Mouse (Mus musculus) limb, embryonic 13.5 days (tissue): ENCODE results near the gene Ank3. TPM values are rescaled to one million over a fixed set of nuclear protein-coding genes. Genes with fewer than 3 reads are reported as not detected.

Experiments used
- ATAC-seq: fragments of 200-750 bp; cut with Nextera tagmentation; 2 replicates; pipeline ENCODE4 v1.8.0; 2017; ENCODE audit warnings: low read depth, moderate number of reproducible peaks, moderate TSS enrichment; ENCODE audit not compliant: low FRiP score
- H3K27ac ChIP-seq: fragments of 300-500 bp; sonication (generic); 2 replicates; pipeline ENCODE4 v1.5.1; 2015; ENCODE audit warnings: inconsistent platforms, mild to moderate bottlenecking, moderate library complexity
- H3K27me3 ChIP-seq: fragments of 300-500 bp; sonication (generic); 2 replicates; pipeline ENCODE4 v1.6.1; 2015; ENCODE audit warnings: mild to moderate bottlenecking, inconsistent platforms
- H3K36me3 ChIP-seq: fragments of 300-500 bp; sonication (generic); 2 replicates; pipeline ENCODE4 v1.6.1; 2015; ENCODE audit warnings: inconsistent platforms, mild to moderate bottlenecking, moderate library complexity
- H3K4me1 ChIP-seq: fragments of 300-500 bp; sonication (generic); 2 replicates; pipeline ENCODE4 v1.6.1; 2015; ENCODE audit warnings: inconsistent platforms
- H3K4me2 ChIP-seq: fragments of 300-500 bp; sonication (generic); replicated peaks from 2 replicates; pipeline ENCODE4 v1.6.1; 2015; ENCODE audit warnings: inconsistent platforms, mild to moderate bottlenecking, moderate library complexity
- H3K4me3 ChIP-seq: fragments of 300-500 bp; sonication (generic); 2 replicates; pipeline ENCODE4 v1.5.1; 2015; ENCODE audit warnings: moderate library complexity, mild to moderate bottlenecking, inconsistent platforms
- H3K9ac ChIP-seq: fragments of 300-500 bp; sonication (generic); 2 replicates; pipeline ENCODE4 v1.6.1; 2015; ENCODE audit warnings: mild to moderate bottlenecking, inconsistent platforms
- H3K9me3 ChIP-seq: fragments of 300-500 bp; sonication (generic); 2 replicates; pipeline ENCODE4 v1.6.1; 2016; ENCODE audit warnings: inconsistent platforms
- WGBS: fragments of 180-500 bp; shearing (Covaris S2); methylation state at CpG from one replicate; pipeline ENCODE4 v1.1.7; 2015; 5-methylcytosine and 5-hydroxymethylcytosine counted together
- polyA plus RNA-seq: library from polyadenylated mRNA; unstranded; fragments of >200 nt; fragmentation: Nextera tagmentation; extraction: Ambion mirVana; gene quantifications from 2 replicates; pipeline ENCODE4 v1.2.1, GENCODE M21; 2015

The Ank3 gene
- polyA plus RNA-seq, 1 experiment from 2014 or later = 28.0 TPM

- no peaks in the 10 kb centered on the region for H3K27me3 ChIP-seq
- H3K36me3 ChIP-seq = no peaks in the 10 kb centered on the region
- H3K9ac ChIP-seq = no peak overlapping the region
- WGBS = 65% methylated on average over 12 of the region's 12 CpGs
- no peak overlapping the region for H3K27ac ChIP-seq
- no peak overlapping the region for H3K4me2 ChIP-seq
- no peaks in the 10 kb centered on the region for H3K9me3 ChIP-seq
- peaks cover 29% of the 10 kb centered on the region for H3K4me1 ChIP-seq
- no peak for ATAC-seq
- H3K4me3 ChIP-seq = no peak overlapping the region
Observed at GRCm38 (mm10) chr10:69579585-69579984, 181.0 kb downstream of the Ank3 start.

GRCm38 (mm10) chr10:69581525-69581924 lies 183.0 kb downstream of the Ank3 start:
- no peak for ATAC-seq
- Histone ChIP-seq H3K4me1 (peaks cover 28% of the 10 kb centered on the region), H3K27ac (no peak overlapping the region), H3K27me3 (no peaks in the 10 kb centered on the region), H3K9ac (no peak overlapping the region), H3K9me3 (no peaks in the 10 kb centered on the region), H3K36me3 (no peaks in the 10 kb centered on the region), H3K4me3 (no peak overlapping the region), H3K4me2 (no peak overlapping the region)
- 90% methylated on average over 2 of the region's 2 CpGs for WGBS

GRCm38 (mm10) chr10:69583874-69584481 lies 185.4 kb downstream of the Ank3 start:
- Histone ChIP-seq H3K27ac (peak overlapping the region; percentile 44; the same call in 1 of the 2 replicates), H3K9me3 (no peaks in the 10 kb centered on the region), H3K4me2 (no peak overlapping the region; the same call in 1 of the 2 replicates), H3K36me3 (no peaks in the 10 kb centered on the region), H3K4me1 (peaks cover 18% of the 10 kb centered on the region), H3K27me3 (no peaks in the 10 kb centered on the region), H3K4me3 (no peak overlapping the region), H3K9ac (no peak overlapping the region)
- 7% methylated on average over 11 of the region's 11 CpGs for WGBS
- ATAC-seq = peak; percentile 90

GRCm38 (mm10) chr10:69584566-69584965 lies 186.0 kb downstream of the Ank3 start:
- Histone ChIP-seq H3K27ac (peak overlapping the region; percentile 10; the same call in 1 of the 2 replicates), H3K36me3 (no peaks in the 10 kb centered on the region), H3K4me2 (no peak overlapping the region), H3K4me3 (no peak overlapping the region), H3K9me3 (no peaks in the 10 kb centered on the region), H3K27me3 (no peaks in the 10 kb centered on the region), H3K9ac (no peak overlapping the region), H3K4me1 (peaks cover 18% of the 10 kb centered on the region)
- ATAC-seq = no peak
- 78% methylated on average over 5 of the region's 5 CpGs for WGBS

- H3K4me3 ChIP-seq = no peak overlapping the region
- H3K9me3 ChIP-seq = no peaks in the 10 kb centered on the region
- no peak overlapping the region for H3K4me2 ChIP-seq
- ATAC-seq = no peak
- H3K4me1 ChIP-seq = peaks cover 18% of the 10 kb centered on the region
- 84% methylated on average over 3 of the region's 3 CpGs for WGBS
- no peak overlapping the region for H3K9ac ChIP-seq
- no peaks in the 10 kb centered on the region for H3K36me3 ChIP-seq
- H3K27me3 ChIP-seq = no peaks in the 10 kb centered on the region
- no peak overlapping the region for H3K27ac ChIP-seq
Observed at GRCm38 (mm10) chr10:69585271-69585670, 186.7 kb downstream of the Ank3 start.

GRCm38 (mm10) chr10:69594186-69595131 lies 195.9 kb downstream of the Ank3 start:
- Histone ChIP-seq H3K4me3 (no peak overlapping the region), H3K27me3 (no peaks in the 10 kb centered on the region), H3K36me3 (0 out of 2 replicates have a peak, but pooled peaks cover 7% of the 10 kb centered on the region), H3K4me1 (peaks cover 7% of the 10 kb centered on the region), H3K9me3 (0 out of 2 replicates have a peak, but pooled peaks cover 3% of the 10 kb centered on the region), H3K27ac (no peak overlapping the region), H3K4me2 (no peak overlapping the region), H3K9ac (no peak overlapping the region)
- WGBS = 62% methylated on average over 15 of the region's 15 CpGs
- ATAC-seq = no peak

- H3K4me1 ChIP-seq = peaks cover 7% of the 10 kb centered on the region
- no peaks in the 10 kb centered on the region for H3K27me3 ChIP-seq
- no peak overlapping the region for H3K27ac ChIP-seq
- no peak overlapping the region for H3K4me2 ChIP-seq
- no peak overlapping the region for H3K4me3 ChIP-seq
- no peak for ATAC-seq
- 0 out of 2 replicates have a peak, but pooled peaks cover 7% of the 10 kb centered on the region for H3K36me3 ChIP-seq
- 0 out of 2 replicates have a peak, but pooled peaks cover 6% of the 10 kb centered on the region for H3K9me3 ChIP-seq
- no peak overlapping the region for H3K9ac ChIP-seq
- WGBS = 85% methylated on average over 5 of the region's 5 CpGs
Observed at GRCm38 (mm10) chr10:69595487-69595886, 196.9 kb downstream of the Ank3 start.

GRCm38 (mm10) chr10:69601471-69601870 lies 202.9 kb downstream of the Ank3 start:
- 86% methylated on average over 3 of the region's 3 CpGs for WGBS
- Histone ChIP-seq H3K9me3 (0 out of 2 replicates have a peak, but pooled peaks cover 4% of the 10 kb centered on the region), H3K4me1 (no peaks in the 10 kb centered on the region), H3K4me3 (no peak overlapping the region), H3K9ac (no peak overlapping the region), H3K36me3 (0 out of 2 replicates have a peak, but pooled peaks cover 3% of the 10 kb centered on the region), H3K4me2 (no peak overlapping the region), H3K27ac (no peak overlapping the region), H3K27me3 (no peaks in the 10 kb centered on the region)
- no peak for ATAC-seq

- 0 out of 2 replicates have a peak, but pooled peaks cover 4% of the 10 kb centered on the region for H3K9me3 ChIP-seq
- H3K4me3 ChIP-seq = no peak overlapping the region
- no peak overlapping the region for H3K4me2 ChIP-seq
- H3K4me1 ChIP-seq = no peaks in the 10 kb centered on the region
- no peak overlapping the region for H3K9ac ChIP-seq
- ATAC-seq = no peak
- H3K27me3 ChIP-seq = no peaks in the 10 kb centered on the region
- H3K27ac ChIP-seq = no peak overlapping the region
- 94% methylated on average over 1 of the region's 1 CpGs for WGBS
- H3K36me3 ChIP-seq = no peaks in the 10 kb centered on the region
Observed at GRCm38 (mm10) chr10:69602711-69603110, 204.1 kb downstream of the Ank3 start.

GRCm38 (mm10) chr10:69604609-69605008 lies 206.0 kb downstream of the Ank3 start:
- Histone ChIP-seq H3K36me3 (no peaks in the 10 kb centered on the region), H3K4me2 (no peak overlapping the region), H3K27me3 (no peaks in the 10 kb centered on the region), H3K4me3 (no peak overlapping the region), H3K27ac (no peak overlapping the region), H3K9ac (no peak overlapping the region), H3K9me3 (0 out of 2 replicates have a peak, but pooled peaks cover 4% of the 10 kb centered on the region), H3K4me1 (no peaks in the 10 kb centered on the region)
- no peak for ATAC-seq
- 71% methylated on average over 6 of the region's 6 CpGs for WGBS

GRCm38 (mm10) chr10:69605211-69605610 lies 206.6 kb downstream of the Ank3 start:
- Histone ChIP-seq H3K4me1 (no peaks in the 10 kb centered on the region), H3K27me3 (no peaks in the 10 kb centered on the region), H3K9me3 (no peaks in the 10 kb centered on the region), H3K27ac (no peak overlapping the region), H3K9ac (no peak overlapping the region), H3K36me3 (no peaks in the 10 kb centered on the region), H3K4me3 (no peak overlapping the region), H3K4me2 (no peak overlapping the region)
- ATAC-seq = no peak
- WGBS = 65% methylated on average over 12 of the region's 12 CpGs

- WGBS = 68% methylated on average over 14 of the region's 14 CpGs
- Histone ChIP-seq H3K9me3 (no peaks in the 10 kb centered on the region), H3K36me3 (no peaks in the 10 kb centered on the region), H3K4me2 (no peak overlapping the region), H3K27me3 (no peaks in the 10 kb centered on the region), H3K4me3 (no peak overlapping the region), H3K9ac (no peak overlapping the region), H3K4me1 (peaks cover 12% of the 10 kb centered on the region), H3K27ac (no peak overlapping the region)
- ATAC-seq = no peak
Observed at GRCm38 (mm10) chr10:69607611-69608119, 209.1 kb downstream of the Ank3 start.
